Mouse (Mus musculus): ENCODE results near the gene Cercam. TPM values are rescaled to one million over a fixed set of nuclear protein-coding genes. Genes with fewer than 3 reads are reported as not detected.

The Cercam gene
- polyA plus RNA-seq, 1 experiment from 2014 or later, result 18.7 TPM

DNA sequence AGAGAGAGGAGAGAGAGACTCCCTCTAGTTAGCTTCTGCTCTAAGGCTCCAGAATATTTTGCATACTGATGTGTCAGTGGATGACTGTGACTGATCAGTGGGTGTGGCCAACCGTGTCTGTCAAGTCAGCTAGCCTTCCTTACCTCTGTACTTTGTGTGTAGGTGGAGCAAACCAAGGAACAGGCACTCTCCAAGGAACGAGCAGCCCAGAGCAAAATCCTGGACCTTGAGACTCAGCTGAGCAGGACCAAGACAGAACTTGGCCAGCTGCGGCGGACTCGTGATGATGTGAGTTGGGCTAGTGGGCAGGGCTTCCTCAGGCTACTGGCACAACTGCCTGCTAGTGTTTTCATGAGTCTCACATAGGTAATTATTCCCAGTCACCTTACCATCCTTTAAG, 57.6 kb downstream of the Cercam start:
- H3K4me1 ChIP-seq (replicated peaks; ENCODE audit: control insufficient read depth, insufficient read depth), result no peaks in the 10 kb centered on the region
- ATAC-seq (ENCODE audit: low FRiP score, low TSS enrichment) (no peak), DNase-seq (ENCODE audit: low spot score) (no peak)
- H3K4me2 ChIP-seq (replicated peaks; ENCODE audit: low read depth), result no peak overlapping the region
- no peak for TF ChIP-seq EP300 (optimal IDR thresholded peaks at IDR 0.05)
- TF ChIP-seq CTCF (IDR thresholded peaks at IDR 0.05; ENCODE audit: low read depth), result no peak
- no peak overlapping the region for H3K9ac ChIP-seq (ENCODE audit: low read length)
- 82% methylated on average over 5 of the region's 5 CpGs for WGBS
- no peak overlapping the region for H3K27ac ChIP-seq (replicated peaks)
- H3K27me3 ChIP-seq (ENCODE audit: control insufficient read depth, insufficient read depth, low read length), result no peaks in the 10 kb centered on the region
- no peaks in the 10 kb centered on the region for H3K9me3 ChIP-seq (ENCODE audit: control insufficient read depth, low read length)
- no peak overlapping the region for H3K4me3 ChIP-seq (ENCODE audit: low read depth, low read length)
- H3K36me3 ChIP-seq (ENCODE audit: control insufficient read depth, insufficient read depth, low read length), result peaks cover 42% of the 10 kb centered on the region

DNA sequence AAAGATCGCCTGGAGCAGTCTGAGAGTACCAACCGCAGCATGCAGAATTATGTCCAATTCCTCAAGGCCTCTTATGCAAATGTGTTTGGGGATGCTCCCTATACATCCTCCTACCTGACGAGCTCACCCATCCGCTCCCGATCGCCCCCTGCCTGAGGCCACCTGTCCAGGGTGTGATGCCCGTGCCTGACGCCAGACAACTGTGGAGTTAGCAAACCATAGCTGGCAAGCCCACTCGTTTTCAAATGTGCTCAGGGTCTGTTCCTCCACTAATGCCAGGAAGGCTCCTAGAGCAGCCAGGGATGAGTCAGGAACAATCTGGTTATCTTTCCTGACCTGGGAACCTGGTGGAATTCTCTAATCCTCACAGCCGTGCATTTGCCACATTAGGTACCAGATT, 61.5 kb downstream of the Cercam start:
- no peak for ATAC-seq (ENCODE audit: low FRiP score, low TSS enrichment)
- WGBS, result 84% methylated on average over 10 of the region's 10 CpGs
- peaks cover 20% of the 10 kb centered on the region for H3K36me3 ChIP-seq (ENCODE audit: control insufficient read depth, insufficient read depth, low read length)
- no peak overlapping the region for H3K4me2 ChIP-seq (replicated peaks; ENCODE audit: low read depth)
- 0 out of 2 replicates have a peak overlapping the region, but pooled peaks have one; percentile 14 for H3K27ac ChIP-seq (replicated peaks)
- no peaks in the 10 kb centered on the region for H3K9me3 ChIP-seq (ENCODE audit: control insufficient read depth, low read length)
- H3K9ac ChIP-seq (ENCODE audit: low read length), result no peak overlapping the region
- no peak for DNase-seq (ENCODE audit: low spot score)
- H3K27me3 ChIP-seq (ENCODE audit: control insufficient read depth, insufficient read depth, low read length), result no peaks in the 10 kb centered on the region
- H3K4me3 ChIP-seq (ENCODE audit: low read depth, low read length), result no peak overlapping the region
- TF ChIP-seq EP300 (optimal IDR thresholded peaks at IDR 0.05) (no peak), CTCF (IDR thresholded peaks at IDR 0.05; ENCODE audit: low read depth) (no peak)
- H3K4me1 ChIP-seq (replicated peaks; ENCODE audit: control insufficient read depth, insufficient read depth), result no peaks in the 10 kb centered on the region

DNA sequence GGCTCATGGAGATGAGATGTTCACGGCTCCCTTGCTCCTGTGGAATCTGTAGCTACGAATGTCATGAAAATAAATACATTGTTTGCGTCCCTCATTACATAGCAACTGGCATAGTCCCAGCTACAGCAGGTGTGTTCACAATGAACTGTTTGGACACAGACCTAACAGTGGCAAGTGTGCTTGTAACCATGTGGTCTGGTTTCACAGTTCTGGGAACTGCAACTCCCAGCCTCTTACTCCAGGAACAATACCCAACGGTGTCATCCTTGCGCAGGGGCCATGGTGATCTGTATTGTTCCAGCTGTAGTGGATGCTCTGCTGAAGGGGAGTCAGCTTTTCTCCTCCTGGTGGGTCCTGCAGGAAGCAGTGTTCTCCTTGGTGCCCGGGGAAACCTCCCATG, 62.2 kb downstream of the Cercam start:
- 82% methylated on average over 6 of the region's 6 CpGs for WGBS
- no peak overlapping the region for H3K4me2 ChIP-seq (replicated peaks; ENCODE audit: low read depth)
- no peak overlapping the region for H3K27ac ChIP-seq (replicated peaks)
- ATAC-seq (ENCODE audit: low FRiP score, low TSS enrichment) (no peak), DNase-seq (ENCODE audit: low spot score) (peak; percentile 30)
- no peak overlapping the region for H3K9ac ChIP-seq (ENCODE audit: low read length)
- peaks cover 14% of the 10 kb centered on the region for H3K36me3 ChIP-seq (ENCODE audit: control insufficient read depth, insufficient read depth, low read length)
- peaks cover 4% of the 10 kb centered on the region; the same call in 1 of the 2 replicates for H3K4me1 ChIP-seq (replicated peaks; ENCODE audit: control insufficient read depth, insufficient read depth)
- no peak for TF ChIP-seq EP300 (optimal IDR thresholded peaks at IDR 0.05)
- no peak for TF ChIP-seq CTCF (IDR thresholded peaks at IDR 0.05; ENCODE audit: low read depth)
- no peaks in the 10 kb centered on the region for H3K9me3 ChIP-seq (ENCODE audit: control insufficient read depth, low read length)
- H3K27me3 ChIP-seq (ENCODE audit: control insufficient read depth, insufficient read depth, low read length), result no peaks in the 10 kb centered on the region
- H3K4me3 ChIP-seq (ENCODE audit: low read depth, low read length), result no peak overlapping the region

Small RNA genes within 50 kb of the gene (microRNA-seq; reads per million reads assigned to microRNA genes)
- not detected for gene Mir219a-2
- not detected for gene Mir219b

Other genes starting within 250 kb of the Cercam start
- gene Rapgef1, start 249.4 kb upstream of the Cercam start, polyA plus RNA-seq (2015; fragmentation: Nextera tagmentation; extraction: Ambion mirVana), result 7.2 and 7.6 TPM in 2 replicates
- gene Gm13420, start 117.5 kb upstream of the Cercam start, polyA plus RNA-seq (2015; fragmentation: Nextera tagmentation; extraction: Ambion mirVana), result 5.8 and 6.1 TPM in 2 replicates
- gene Gm13547, start 109.9 kb upstream of the Cercam start, polyA plus RNA-seq (2015; fragmentation: Nextera tagmentation; extraction: Ambion mirVana), result 0.28 TPM in 1 of 2 replicates, not detected in the other
- 18.7 and 20.4 TPM in 2 replicates for gene Coq4, start 81.7 kb upstream of the Cercam start, polyA plus RNA-seq (2015; fragmentation: Nextera tagmentation; extraction: Ambion mirVana)
- gene Trub2, start 80.7 kb upstream of the Cercam start, polyA plus RNA-seq (2015; fragmentation: Nextera tagmentation; extraction: Ambion mirVana), result 14.7 TPM in 2 replicates
- 34.0 and 36.4 TPM in 2 replicates for gene Slc27a4, start 66.5 kb upstream of the Cercam start, polyA plus RNA-seq (2015; fragmentation: Nextera tagmentation; extraction: Ambion mirVana)
- gene Urm1, start 49.1 kb upstream of the Cercam start, polyA plus RNA-seq (2015; fragmentation: Nextera tagmentation; extraction: Ambion mirVana), result 15.9 and 16.2 TPM in 2 replicates
- 20.5 and 22.6 TPM in 2 replicates for gene Odf2, start 20.1 kb downstream of the Cercam start, polyA plus RNA-seq (2015; fragmentation: Nextera tagmentation; extraction: Ambion mirVana)
- gene Gle1, start 66.3 kb downstream of the Cercam start, polyA plus RNA-seq (2015; fragmentation: Nextera tagmentation; extraction: Ambion mirVana), result 22.7 and 24.1 TPM in 2 replicates
- gene Sptan1, start 96.4 kb downstream of the Cercam start, polyA plus RNA-seq (2015; fragmentation: Nextera tagmentation; extraction: Ambion mirVana), result 44.2 and 48.3 TPM in 2 replicates
- 10.9 and 13.2 TPM in 2 replicates for gene Wdr34, start 179.7 kb downstream of the Cercam start, polyA plus RNA-seq (2015; fragmentation: Nextera tagmentation; extraction: Ambion mirVana)
- 202 and 206 TPM in 2 replicates for gene Set, start 188.2 kb downstream of the Cercam start, polyA plus RNA-seq (2015; fragmentation: Nextera tagmentation; extraction: Ambion mirVana)
- gene Pkn3, start 208.5 kb downstream of the Cercam start, polyA plus RNA-seq (2015; fragmentation: Nextera tagmentation; extraction: Ambion mirVana), result 3.0 and 3.1 TPM in 2 replicates
- 27.7 and 27.8 TPM in 2 replicates for gene Zdhhc12, start 224.5 kb downstream of the Cercam start, polyA plus RNA-seq (2015; fragmentation: Nextera tagmentation; extraction: Ambion mirVana)

Measured in stomach, postnatal 0 days (tissue).